Mouse (Mus musculus): ENCODE results near the gene Etnk2. TPM values are rescaled to one million over a fixed set of nuclear protein-coding genes. Genes with fewer than 3 reads are reported as not detected.

Etnk2 gene
- polyA plus RNA-seq, 1 experiment from 2014 or later = 5.6 TPM

- Histone ChIP-seq H3K27ac (ENCODE audit: low read length) (peak within 1 kb of the TSS; percentile 90), H3K4me2 (replicated peaks; ENCODE audit: low read depth, low read length) (peak within 1 kb of the TSS; percentile 92), H3K9ac (replicated peaks; ENCODE audit: low read depth, low read length) (peak within 1 kb of the TSS; percentile 82), H3K4me3 (ENCODE audit: low read depth, low read length) (peak within 1 kb of the TSS; percentile 76), H3K36me3 (ENCODE audit: control insufficient read depth, insufficient read depth, low read length) (no peaks in the 10 kb centered on the region), H3K9me3 (ENCODE audit: control insufficient read depth, low read depth, low read length) (no peaks in the 10 kb centered on the region), H3K27me3 (ENCODE audit: control insufficient read depth, insufficient read depth, low read length) (no peaks in the 10 kb centered on the region), H3K4me1 (ENCODE audit: control insufficient read depth, insufficient read depth, low read length) (peaks cover 21% of the 10 kb centered on the region)
- WGBS = under 1% methylated on average over 106 of the region's 128 CpGs
- peak; percentile 77 for ATAC-seq (ENCODE audit: insufficient number of reproducible peaks, insufficient read depth, low FRiP score, low read depth)
Observed at GRCm38 (mm10) chr1:133423543-133424480, 60.4 kb downstream of the Etnk2 start, which contains the start of gene Sox13. Gene Sox13, minus strand, starts transcription at chr1:133424377.

DNA sequence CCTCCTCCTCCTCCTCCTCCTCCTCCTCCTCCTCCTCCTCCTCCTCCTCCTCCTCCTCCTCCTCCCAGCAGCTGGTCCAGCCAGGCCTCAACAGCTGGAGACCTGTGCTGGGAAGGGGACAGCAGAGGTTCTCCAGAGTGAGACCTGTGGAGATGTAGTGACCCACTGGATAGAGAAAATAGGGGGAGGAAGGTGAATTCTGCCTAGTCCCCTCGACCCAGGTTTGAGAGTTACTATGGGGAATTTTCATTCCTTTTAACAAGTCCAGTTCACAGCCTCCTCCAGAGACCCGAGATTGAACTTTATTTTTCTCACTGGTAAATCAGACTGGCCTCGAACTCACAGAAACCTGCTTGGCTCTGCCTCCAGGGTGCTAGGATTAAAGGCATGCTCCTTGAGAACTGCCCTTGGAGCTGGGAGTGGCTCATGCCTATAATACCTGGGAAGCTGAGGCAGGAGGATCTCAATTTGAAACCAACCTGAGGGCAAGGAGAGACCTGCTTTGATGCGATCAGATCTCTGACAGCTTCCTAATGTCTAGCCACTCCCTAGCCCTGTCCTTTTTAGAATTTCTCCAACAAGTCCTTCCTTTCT lies 61.3 kb downstream of the Etnk2 start:
- H3K4me3 ChIP-seq (ENCODE audit: low read depth, low read length) = 0 out of 2 replicates have a peak overlapping the region, but pooled peaks have one; percentile 76
- peak overlapping the region; percentile 92; the same call in 1 of the 2 replicates for H3K4me2 ChIP-seq (replicated peaks; ENCODE audit: low read depth, low read length)
- peaks cover 13% of the 10 kb centered on the region for H3K4me1 ChIP-seq (ENCODE audit: control insufficient read depth, insufficient read depth, low read length)
- no peaks in the 10 kb centered on the region for H3K27me3 ChIP-seq (ENCODE audit: control insufficient read depth, insufficient read depth, low read length)
- no peak overlapping the region for H3K9ac ChIP-seq (replicated peaks; ENCODE audit: low read depth, low read length)
- ATAC-seq (ENCODE audit: insufficient number of reproducible peaks, insufficient read depth, low FRiP score, low read depth) = peak; percentile 33; the same call in 1 of the 2 replicates
- H3K27ac ChIP-seq (ENCODE audit: low read length) = no peak overlapping the region
- no peaks in the 10 kb centered on the region for H3K9me3 ChIP-seq (ENCODE audit: control insufficient read depth, low read depth, low read length)
- 58% methylated on average over 4 of the region's 4 CpGs for WGBS
- no peaks in the 10 kb centered on the region for H3K36me3 ChIP-seq (ENCODE audit: control insufficient read depth, insufficient read depth, low read length)

Other genes starting within 250 kb of the Etnk2 start
- gene Ppp1r15b, start 232.4 kb upstream of the Etnk2 start, polyA plus RNA-seq (2014; fragmentation: Nextera tagmentation; extraction: Ambion mirVana) = 43.2 and 45.4 TPM in 2 replicates
- gene Plekha6, start 199.4 kb upstream of the Etnk2 start, polyA plus RNA-seq (2014; fragmentation: Nextera tagmentation; extraction: Ambion mirVana) = 19.8 and 21.7 TPM in 2 replicates
- gene Golt1a, start 53.8 kb upstream of the Etnk2 start, polyA plus RNA-seq (2014; fragmentation: Nextera tagmentation; extraction: Ambion mirVana) = 1.5 and 2.8 TPM in 2 replicates
- not detected in 2 replicates for gene Kiss1, start 41.7 kb upstream of the Etnk2 start, polyA plus RNA-seq (2014; fragmentation: Nextera tagmentation; extraction: Ambion mirVana)
- gene Ren1, start 13.1 kb upstream of the Etnk2 start, polyA plus RNA-seq (2014; fragmentation: Nextera tagmentation; extraction: Ambion mirVana) = 1.4 and 2.6 TPM in 2 replicates
- 8.2 and 8.5 TPM in 2 replicates for gene Sox13, start 60.8 kb downstream of the Etnk2 start, polyA plus RNA-seq (2014; fragmentation: Nextera tagmentation; extraction: Ambion mirVana)
- 697 and 785 TPM in 2 replicates for gene Snrpe, start 246.7 kb downstream of the Etnk2 start, polyA plus RNA-seq (2014; fragmentation: Nextera tagmentation; extraction: Ambion mirVana)